Mouse (Mus musculus) right cerebral cortex, postnatal 10 days (tissue): Measurements from ENCODE around the gene Mob1b.

Experiments used
- DNase-seq, 2 experiments: peaks; one replicate each; pipeline ENCODE4 v3.0.0; 2021; ENCODE audit warnings: low spot score in 2 of 2

Gene Mob1b

GRCm38 (mm10) chr5:88720116-88721002 lies at the start of gene Mob1b:
TSS of gene Mob1b (plus strand) at chr5:88720855.
- DNase-seq: peak; percentile 96 to 98

GRCm38 (mm10) chr5:88674703-88675442 lies 45.8 kb upstream of the Mob1b start:
- peak; percentile 47 to 49 for DNase-seq

- DNase-seq: peak; percentile 93
These were observed 44.9 kb upstream of the Mob1b start, which contains the start of gene Grsf1 for GRCm38 (mm10) chr5:88675443-88676387. TSS of gene Grsf1 (minus strand) at chr5:88676171.

GRCm38 (mm10) chr5:88678929-88679328 lies 41.7 kb upstream of the Mob1b start:
- no peak for DNase-seq

GRCm38 (mm10) chr5:88679341-88679740 lies 41.3 kb upstream of the Mob1b start:
- no peak for DNase-seq

GRCm38 (mm10) chr5:88680567-88680966 lies 40.1 kb upstream of the Mob1b start:
- DNase-seq: no peak

- DNase-seq: no peak
These were observed 36.9 kb upstream of the Mob1b start for GRCm38 (mm10) chr5:88683706-88684105.

- DNase-seq: no peak
These were observed 36.4 kb upstream of the Mob1b start for GRCm38 (mm10) chr5:88684226-88684625.

- no peak for DNase-seq
These were observed 35.3 kb upstream of the Mob1b start for GRCm38 (mm10) chr5:88685306-88685705.

- no peak for DNase-seq
These were observed 34.8 kb upstream of the Mob1b start for GRCm38 (mm10) chr5:88685745-88686299.

GRCm38 (mm10) chr5:88687996-88688406 lies 32.7 kb upstream of the Mob1b start:
- no peak for DNase-seq

GRCm38 (mm10) chr5:88688583-88689187 lies 32.0 kb upstream of the Mob1b start:
- no peak for DNase-seq

- no peak for DNase-seq
These were observed 31.2 kb upstream of the Mob1b start for GRCm38 (mm10) chr5:88689279-88689938.

- DNase-seq: no peak
These were observed 29.8 kb upstream of the Mob1b start for GRCm38 (mm10) chr5:88690681-88691505.

- DNase-seq: no peak
These were observed 29.1 kb upstream of the Mob1b start for GRCm38 (mm10) chr5:88691506-88692095.

GRCm38 (mm10) chr5:88692586-88692985 lies 28.1 kb upstream of the Mob1b start:
- no peak for DNase-seq

GRCm38 (mm10) chr5:88693057-88693456 lies 27.6 kb upstream of the Mob1b start:
- DNase-seq: no peak

GRCm38 (mm10) chr5:88697291-88697690 lies 23.4 kb upstream of the Mob1b start:
- no peak for DNase-seq
